Mouse (Mus musculus): Measurements from ENCODE around the gene Zbtb20.

DNA sequence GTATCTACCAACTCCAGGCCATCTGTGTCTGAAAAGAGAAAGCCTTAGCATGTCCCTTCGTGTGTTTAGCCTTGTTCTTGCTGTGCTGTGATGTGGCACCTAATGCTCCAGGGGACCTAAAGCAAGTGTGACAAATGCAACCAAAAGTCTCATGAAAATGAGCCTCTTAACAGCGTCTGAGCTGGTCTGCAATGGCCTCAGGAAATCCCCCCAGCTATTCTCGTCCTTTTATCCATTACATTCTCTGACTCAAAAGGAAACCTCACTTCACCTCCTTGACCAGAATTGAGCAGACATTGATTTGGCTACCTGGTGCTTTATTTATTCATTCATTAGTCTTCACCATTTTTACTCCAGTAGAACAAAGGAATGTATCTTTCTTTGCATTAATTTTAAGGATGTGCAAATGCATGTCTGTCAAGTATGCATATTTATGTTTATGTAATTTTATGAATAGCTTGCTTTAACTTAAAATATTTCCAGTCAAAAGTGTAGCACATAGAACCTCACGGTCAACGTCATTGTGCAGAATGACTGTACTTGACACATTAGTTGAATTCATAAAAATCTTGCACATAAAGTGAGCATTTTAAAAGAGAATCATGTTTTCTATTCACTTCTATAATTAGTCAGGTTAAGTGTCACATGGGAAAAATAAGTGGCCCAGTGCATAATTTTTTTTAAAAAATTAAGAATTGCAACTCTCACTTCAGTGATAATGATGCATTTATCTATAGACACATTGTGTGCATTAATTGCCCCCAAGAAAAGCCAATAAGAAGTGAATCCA, 618.1 kb downstream of the Zbtb20 start:
- TF ChIP-seq CTCF (IDR thresholded peaks at IDR 0.05; ENCODE audit: control insufficient read depth, insufficient read depth, insufficient replicate concordance, low read depth, low read length) (no peak), POLR2A (IDR thresholded peaks at IDR 0.05; ENCODE audit: control insufficient read depth, low read depth, low read length) (no peak)
